Mouse (Mus musculus): ENCODE data around the gene Olfr1325.
"Not testable (repeated sequence)": the region's sequence is repeated elsewhere in the genome, so short reads cannot be mapped to it uniquely, and the experiment has no call there.

Gene Olfr1325
- long read RNA-seq, experiment 1: 0 reads
- long read RNA-seq, experiment 2: 0 reads

DNA sequence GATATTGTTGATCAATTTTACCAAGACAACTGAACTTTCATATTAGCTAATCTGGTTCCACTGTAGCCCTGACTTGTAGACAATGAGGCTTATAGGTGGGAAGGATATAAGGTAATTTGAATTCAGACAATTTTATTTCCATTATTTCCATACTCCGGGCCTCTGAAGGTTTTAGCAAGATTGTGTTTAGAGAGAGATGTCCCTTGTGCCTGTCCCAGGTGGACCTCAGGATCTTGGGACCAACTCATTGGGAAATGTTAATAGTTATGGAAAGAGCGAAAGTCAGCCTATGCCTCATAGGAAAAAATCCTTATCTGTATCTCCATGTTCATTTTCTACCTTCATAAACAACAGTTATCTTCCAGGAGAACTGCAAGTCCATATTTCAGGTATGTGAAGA is at the start of gene Olfr1325:
Gene Olfr1325, plus strand, starts transcription at position 301 of the 400 bp plus-strand sequence.
- intact Hi-C loops (cut with DNase I): no loop called here

DNA sequence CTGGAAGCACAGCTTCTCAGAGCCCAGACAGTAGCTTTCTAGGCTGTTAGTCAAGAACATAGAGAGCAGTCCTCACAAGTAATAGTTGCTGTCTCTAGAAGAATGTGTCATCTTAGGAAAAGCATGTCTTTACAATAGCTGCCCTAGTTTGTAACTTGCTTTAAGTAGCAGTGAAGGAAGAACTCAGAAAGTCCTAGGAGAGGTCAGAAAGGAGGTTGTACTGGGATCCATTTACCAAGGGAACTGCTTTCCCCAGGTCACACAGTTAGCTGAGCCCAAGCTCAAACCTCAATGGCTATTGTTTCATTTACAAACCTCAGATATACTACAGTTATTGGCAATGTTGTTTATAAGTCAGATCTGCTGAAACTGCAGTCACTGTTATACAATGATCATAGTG is 17.7 kb upstream of the Olfr1325 start, which contains the start of gene Olfr1326-ps1:
Gene Olfr1326-ps1, minus strand, starts transcription at position 101 of the 400 bp plus-strand sequence.
- intact Hi-C loops (cut with DNase I): no loop called here

DNA sequence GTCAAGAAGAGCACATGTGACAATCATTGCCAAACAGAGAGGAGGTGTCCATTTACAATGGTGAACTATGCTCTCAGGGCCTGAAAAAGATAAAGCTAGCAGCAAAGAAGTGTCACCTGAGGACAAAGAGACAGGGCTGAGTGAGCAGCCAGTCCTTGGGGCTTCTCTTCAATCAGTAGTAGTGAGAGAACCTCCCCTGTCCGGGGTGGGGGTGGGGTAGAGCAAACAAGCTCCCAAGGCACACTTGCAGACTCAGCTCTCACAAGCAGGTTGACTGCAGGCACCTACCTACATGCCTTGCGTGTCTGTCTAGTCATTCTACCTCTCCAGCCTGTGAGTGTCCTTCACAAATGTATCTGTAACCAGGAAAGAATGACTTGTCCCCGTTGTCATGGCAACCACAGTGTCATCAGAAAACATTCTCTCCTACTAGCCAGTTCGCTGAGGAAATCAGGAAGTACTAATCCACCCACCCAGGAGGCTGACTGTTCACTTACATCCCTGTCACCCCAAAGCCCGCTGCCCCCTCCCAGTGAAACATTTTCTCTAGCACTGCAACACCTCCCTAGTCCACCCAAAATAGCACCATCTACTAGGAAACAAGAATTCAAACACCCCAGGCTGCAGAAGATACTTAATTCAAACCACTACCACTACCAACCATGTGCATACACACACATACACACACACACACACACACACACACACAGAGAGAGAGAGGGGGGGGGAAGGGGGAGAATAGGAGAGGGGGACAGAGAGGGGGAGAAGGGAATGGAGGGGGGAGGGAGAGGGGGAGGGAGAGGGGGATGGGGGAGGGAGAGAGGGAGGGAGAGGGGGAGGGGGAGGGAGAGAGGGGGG is 53.2 kb downstream of the Olfr1325 start, which contains the start of gene Gm5640:
Gene Gm5640, minus strand, starts transcription at position 170 of the 858 bp plus-strand sequence.
- intact Hi-C loops (cut with DNase I): not testable (repeated sequence)

DNA sequence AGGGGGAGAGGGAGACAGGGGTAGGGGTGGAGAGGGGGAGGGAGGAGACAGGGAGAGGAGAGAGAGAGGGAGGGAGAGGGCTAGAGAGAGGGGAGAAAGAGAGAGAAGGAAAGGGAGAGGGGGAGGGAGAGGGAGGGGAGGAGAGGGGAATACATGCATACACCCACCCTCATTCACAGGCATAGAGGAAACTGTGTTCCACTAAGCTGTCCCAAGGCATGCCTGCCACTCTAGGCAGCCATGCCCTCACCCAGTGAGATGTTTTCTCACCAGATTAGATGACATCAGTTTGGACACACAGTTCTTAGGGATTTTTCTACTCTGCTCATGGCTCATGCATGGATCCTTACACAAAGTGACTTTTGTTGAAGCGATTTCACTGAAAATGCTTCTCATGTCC is 53.9 kb downstream of the Olfr1325 start:
- intact Hi-C loops (cut with DNase I): not testable (repeated sequence)
